Comparison of ENCODE assay signal across 15 mouse cellular contexts in the genomic region with DNA sequence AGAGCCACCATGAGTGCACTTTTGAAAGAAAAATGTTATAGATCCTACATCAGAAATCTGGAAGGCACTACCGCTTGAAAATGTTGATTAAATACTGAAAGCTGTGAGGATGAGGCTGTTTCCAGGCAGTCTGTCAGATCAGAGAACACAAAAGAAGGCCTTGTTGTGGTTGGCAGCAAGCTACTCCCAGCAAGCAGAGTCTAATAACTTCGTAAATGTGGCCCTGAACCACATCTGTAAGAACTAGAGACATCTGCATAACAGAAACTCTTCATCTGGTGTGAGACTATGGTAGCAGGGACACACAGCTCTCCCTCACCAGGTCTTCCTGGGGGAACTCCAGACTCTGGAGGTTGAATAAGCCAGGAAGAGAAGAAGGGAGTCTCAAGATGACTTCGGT.
"Had no signal": no experiment of that assay in that cellular context is flagged by ENCODE, and none has a peak within 500 bp of the region (broad histone marks: within the 10 kb centered on the region; RNA-seq: fewer than 3 reads in every experiment).

No protein-coding gene starts in this region.

- H3K36me3 ChIP-seq: limb, embryonic 13.5 days; liver, embryonic 15.5 days; midbrain, embryonic 15.5 days had no signal

- H3K9me3 ChIP-seq: limb, embryonic 13.5 days; liver, embryonic 15.5 days; megakaryocyte, embryonic 14.5 days; midbrain, embryonic 15.5 days had no signal

- H3K4me2 ChIP-seq: limb, embryonic 13.5 days; liver, embryonic 11.5 days; liver, embryonic 15.5 days; midbrain, embryonic 11.5 days; midbrain, embryonic 15.5 days had no signal

- H3K4me1 ChIP-seq: liver, embryonic 15.5 days; megakaryocyte, embryonic 14.5 days; midbrain, embryonic 15.5 days had no signal

- H3K4me3 ChIP-seq: limb, embryonic 13.5 days; liver, embryonic 15.5 days; megakaryocyte, embryonic 14.5 days; midbrain, embryonic 15.5 days had no signal

- H3K27ac ChIP-seq: limb, embryonic 13.5 days; liver, embryonic 15.5 days; macrophage; midbrain, embryonic 15.5 days had no signal

- ATAC-seq: intestine, embryonic 16.5 days; midbrain, embryonic 15.5 days had no signal

- H3K9ac ChIP-seq: limb, embryonic 13.5 days; liver, embryonic 15.5 days; midbrain, embryonic 15.5 days had no signal

- H3K27me3 ChIP-seq: limb, embryonic 13.5 days; liver, embryonic 15.5 days; megakaryocyte, embryonic 14.5 days; midbrain, embryonic 15.5 days had no signal

- DNase-seq: kidney, adult 2 months; kidney, postnatal 25 days; layer of hippocampus, adult 9-11 months; lung, adult 2 months; lung, postnatal 14 days; right cerebral cortex, adult 18-20 months; right cerebral cortex, postnatal 25 days had no signal
